Mouse (Mus musculus) neural tube, embryonic 15.5 days (tissue): Measurements from ENCODE around the gene Obscn. TPM values are rescaled to one million over a fixed set of nuclear protein-coding genes. Genes with fewer than 3 reads are reported as not detected.

Experiments used
- ATAC-seq: fragments of 200-750 bp; cut with Nextera tagmentation; 2 replicates; pipeline ENCODE4 v1.8.0; 2017; ENCODE audit warnings: mild to moderate bottlenecking, moderate TSS enrichment, moderate library complexity; ENCODE audit not compliant: low FRiP score
- H3K27ac ChIP-seq: fragments of 300-500 bp; sonication (generic); replicated peaks from 2 replicates; pipeline ENCODE4 v1.5.1; 2015; ENCODE audit warnings: mild to moderate bottlenecking, inconsistent platforms
- H3K27me3 ChIP-seq: fragments of 300-500 bp; sonication (generic); replicated peaks from 2 replicates; pipeline ENCODE4 v1.6.1; 2015; ENCODE audit warnings: inconsistent platforms
- H3K36me3 ChIP-seq: fragments of 300-500 bp; sonication (generic); 2 replicates; pipeline ENCODE4 v1.6.1; 2015; ENCODE audit warnings: inconsistent platforms
- H3K4me1 ChIP-seq: fragments of 300-500 bp; sonication (generic); 2 replicates; pipeline ENCODE4 v1.6.1; 2015; ENCODE audit warnings: inconsistent platforms
- H3K4me2 ChIP-seq: fragments of 300-500 bp; sonication (generic); 2 replicates; pipeline ENCODE4 v1.6.1; 2015; ENCODE audit warnings: inconsistent platforms, mild to moderate bottlenecking, moderate library complexity
- H3K4me3 ChIP-seq: fragments of 300-500 bp; sonication (generic); replicated peaks from 2 replicates; pipeline ENCODE4 v1.5.1; 2015; ENCODE audit warnings: mild to moderate bottlenecking, inconsistent platforms
- H3K9ac ChIP-seq: fragments of 300-500 bp; sonication (generic); replicated peaks from 2 replicates; pipeline ENCODE4 v1.6.1; 2015; ENCODE audit warnings: mild to moderate bottlenecking, inconsistent platforms
- H3K9me3 ChIP-seq: fragments of 300-500 bp; sonication (generic); replicated peaks from 2 replicates; pipeline ENCODE4 v1.6.1; 2016; ENCODE audit warnings: inconsistent platforms
- WGBS: fragments of 180-500 bp; shearing (Covaris S2); methylation state at CpG from one replicate; pipeline ENCODE4 v1.1.7; 2015; ENCODE audit warnings: mixed read lengths; 5-methylcytosine and 5-hydroxymethylcytosine counted together
- polyA plus RNA-seq: library from polyadenylated mRNA; unstranded; fragments of >200 nt; fragmentation: Nextera tagmentation; extraction: Ambion mirVana; gene quantifications from 2 replicates; pipeline ENCODE4 v1.2.1, GENCODE M21; 2015

The Obscn gene
- polyA plus RNA-seq: 0.72 and 0.91 TPM in 2 replicates

- Histone ChIP-seq H3K27me3 (peaks cover 66% of the 10 kb centered on the region), H3K9me3 (no peaks in the 10 kb centered on the region), H3K36me3 (no peaks in the 10 kb centered on the region), H3K27ac (no peak within 1 kb of the TSS), H3K4me3 (peak within 1 kb of the TSS; percentile 34), H3K4me2 (peak within 1 kb of the TSS; percentile 59), H3K9ac (no peak within 1 kb of the TSS; the same call in 1 of the 2 replicates), H3K4me1 (peaks cover 13% of the 10 kb centered on the region)
- WGBS: 18% methylated on average over 44 of the region's 44 CpGs
- no peak for ATAC-seq
Observed at GRCm38 (mm10) chr11:59135904-59136452, at the start of gene Obscn. Obscn (minus strand) TSS chr11:59136402.

GRCm38 (mm10) chr11:59185490-59185889, 49.3 kb upstream of the Obscn start:
- 85% methylated on average over 5 of the region's 5 CpGs for WGBS
- H3K4me3 ChIP-seq: no peak overlapping the region
- no peak overlapping the region for H3K9ac ChIP-seq
- H3K36me3 ChIP-seq: peaks cover 40% of the 10 kb centered on the region
- no peak overlapping the region for H3K4me2 ChIP-seq
- H3K27ac ChIP-seq: no peak overlapping the region
- H3K4me1 ChIP-seq: peaks cover 32% of the 10 kb centered on the region
- H3K27me3 ChIP-seq: no peaks in the 10 kb centered on the region
- ATAC-seq: no peak
- no peaks in the 10 kb centered on the region for H3K9me3 ChIP-seq

- Histone ChIP-seq H3K4me1 (peaks cover 16% of the 10 kb centered on the region), H3K36me3 (peaks cover 40% of the 10 kb centered on the region), H3K27me3 (peaks cover 11% of the 10 kb centered on the region), H3K9ac (no peak overlapping the region), H3K4me3 (no peak overlapping the region), H3K27ac (no peak overlapping the region), H3K9me3 (no peaks in the 10 kb centered on the region), H3K4me2 (no peak overlapping the region)
- no peak; the same call in 1 of the 2 replicates for ATAC-seq
- 35% methylated on average over 3 of the region's 3 CpGs for WGBS
Observed at GRCm38 (mm10) chr11:59183821-59184220, 47.6 kb upstream of the Obscn start.

- WGBS: 34% methylated on average over 3 of the region's 3 CpGs
- Histone ChIP-seq H3K27ac (no peak within 1 kb of the TSS), H3K27me3 (peaks cover 20% of the 10 kb centered on the region), H3K36me3 (peaks cover 40% of the 10 kb centered on the region), H3K4me1 (peaks cover 9% of the 10 kb centered on the region; the same call in 1 of the 2 replicates), H3K4me3 (no peak within 1 kb of the TSS), H3K9ac (no peak within 1 kb of the TSS), H3K9me3 (no peaks in the 10 kb centered on the region), H3K4me2 (no peak within 1 kb of the TSS)
- no peak for ATAC-seq
Observed at GRCm38 (mm10) chr11:59182864-59183331, 46.7 kb upstream of the Obscn start, which contains the start of gene Gjc2. Gjc2 (minus strand) TSS chr11:59183213.

GRCm38 (mm10) chr11:59176921-59177320, 40.7 kb upstream of the Obscn start:
- WGBS: 8% methylated on average over 33 of the region's 34 CpGs
- no peaks in the 10 kb centered on the region for H3K9me3 ChIP-seq
- no peak overlapping the region for H3K9ac ChIP-seq
- no peak overlapping the region for H3K27ac ChIP-seq
- H3K36me3 ChIP-seq: no peaks in the 10 kb centered on the region
- peaks cover 8% of the 10 kb centered on the region; the same call in 1 of the 2 replicates for H3K4me1 ChIP-seq
- H3K4me2 ChIP-seq: peak overlapping the region; percentile 31
- H3K27me3 ChIP-seq: peaks cover 59% of the 10 kb centered on the region
- no peak for ATAC-seq
- H3K4me3 ChIP-seq: no peak overlapping the region; the same call in 1 of the 2 replicates

GRCm38 (mm10) chr11:59176475-59176874, 40.3 kb upstream of the Obscn start:
- WGBS: 4% methylated on average over 48 of the region's 48 CpGs
- ATAC-seq: no peak
- Histone ChIP-seq H3K27ac (no peak overlapping the region), H3K9me3 (no peaks in the 10 kb centered on the region), H3K4me3 (peak overlapping the region; percentile 11; the same call in 1 of the 2 replicates), H3K9ac (no peak overlapping the region), H3K4me2 (peak overlapping the region; percentile 31), H3K27me3 (peaks cover 59% of the 10 kb centered on the region), H3K4me1 (peaks cover 8% of the 10 kb centered on the region; the same call in 1 of the 2 replicates), H3K36me3 (no peaks in the 10 kb centered on the region)

- WGBS: 54% methylated on average over 6 of the region's 6 CpGs
Observed at GRCm38 (mm10) chr11:59174189-59174838, 38.1 kb upstream of the Obscn start.

GRCm38 (mm10) chr11:59170549-59170948, 34.3 kb upstream of the Obscn start:
- no peak overlapping the region for H3K4me2 ChIP-seq
- no peaks in the 10 kb centered on the region for H3K36me3 ChIP-seq
- H3K4me3 ChIP-seq: no peak overlapping the region
- no peaks in the 10 kb centered on the region for H3K9me3 ChIP-seq
- H3K9ac ChIP-seq: no peak overlapping the region
- H3K27ac ChIP-seq: no peak overlapping the region
- peaks cover 15% of the 10 kb centered on the region for H3K27me3 ChIP-seq
- ATAC-seq: no peak
- 77% methylated on average over 4 of the region's 4 CpGs for WGBS
- no peaks in the 10 kb centered on the region for H3K4me1 ChIP-seq

More at GRCm38 (mm10) chr11:59174189-59174838, 38.1 kb upstream of the Obscn start:
- H3K9ac ChIP-seq: no peak overlapping the region
- H3K4me3 ChIP-seq: no peak overlapping the region
- H3K36me3 ChIP-seq: no peaks in the 10 kb centered on the region
- no peak for ATAC-seq
- no peak overlapping the region for H3K27ac ChIP-seq
- H3K27me3 ChIP-seq: peaks cover 52% of the 10 kb centered on the region
- peaks cover 8% of the 10 kb centered on the region; the same call in 1 of the 2 replicates for H3K4me1 ChIP-seq
- H3K9me3 ChIP-seq: no peaks in the 10 kb centered on the region
- H3K4me2 ChIP-seq: no peak overlapping the region

- no peak overlapping the region for H3K4me3 ChIP-seq
- H3K9ac ChIP-seq: no peak overlapping the region
- no peaks in the 10 kb centered on the region for H3K4me1 ChIP-seq
- WGBS: 78% methylated on average over 3 of the region's 3 CpGs
- H3K9me3 ChIP-seq: no peaks in the 10 kb centered on the region
- no peak overlapping the region for H3K4me2 ChIP-seq
- H3K27me3 ChIP-seq: peaks cover 8% of the 10 kb centered on the region
- H3K36me3 ChIP-seq: no peaks in the 10 kb centered on the region
- no peak for ATAC-seq
- no peak overlapping the region for H3K27ac ChIP-seq
Observed at GRCm38 (mm10) chr11:59169807-59170206, 33.6 kb upstream of the Obscn start.

- H3K27me3 ChIP-seq: no peaks in the 10 kb centered on the region
- peaks cover 20% of the 10 kb centered on the region for H3K4me1 ChIP-seq
- no peaks in the 10 kb centered on the region for H3K9me3 ChIP-seq
- 40% methylated on average over 1 of the region's 2 CpGs for WGBS
- H3K4me3 ChIP-seq: no peak overlapping the region
- no peak overlapping the region for H3K4me2 ChIP-seq
- H3K9ac ChIP-seq: no peak overlapping the region
- no peaks in the 10 kb centered on the region for H3K36me3 ChIP-seq
- no peak for ATAC-seq
- peak overlapping the region; percentile 51; the same call in 1 of the 2 replicates for H3K27ac ChIP-seq
Observed at GRCm38 (mm10) chr11:59165616-59166241, 29.5 kb upstream of the Obscn start.

- no peak for ATAC-seq
- peak overlapping the region; percentile 99 for H3K27ac ChIP-seq
- no peaks in the 10 kb centered on the region for H3K9me3 ChIP-seq
- H3K4me1 ChIP-seq: peaks cover 20% of the 10 kb centered on the region
- H3K9ac ChIP-seq: no peak overlapping the region
- no peaks in the 10 kb centered on the region for H3K27me3 ChIP-seq
- no peaks in the 10 kb centered on the region for H3K36me3 ChIP-seq
- WGBS: 83% methylated on average over 9 of the region's 9 CpGs
- H3K4me3 ChIP-seq: peak overlapping the region; percentile 67; the same call in 1 of the 2 replicates
- peak overlapping the region; percentile 69 for H3K4me2 ChIP-seq
Observed at GRCm38 (mm10) chr11:59164384-59164783, 28.2 kb upstream of the Obscn start.
